Mouse (Mus musculus) embryonic facial prominence, embryonic 12.5 days (tissue): Measurements from ENCODE around the gene Ephb3. TPM values are rescaled to one million over a fixed set of nuclear protein-coding genes. Genes with fewer than 3 reads are reported as not detected.

Experiments
- ATAC-seq: fragments of 200-750 bp; cut with Nextera tagmentation; 2 replicates; pipeline ENCODE4 v1.8.0; 2017; ENCODE audit not compliant: insufficient number of reproducible peaks, insufficient read depth, low FRiP score, low TSS enrichment
- H3K27ac ChIP-seq: fragments of 300-500 bp; sonication (generic); 2 replicates; pipeline ENCODE4 v1.5.1; 2016; ENCODE audit warnings: mild to moderate bottlenecking
- H3K27me3 ChIP-seq: fragments of 300-500 bp; sonication (generic); 2 replicates; pipeline ENCODE4 v1.6.1; 2016; ENCODE audit warnings: mild to moderate bottlenecking, moderate library complexity
- H3K36me3 ChIP-seq: fragments of 300-500 bp; sonication (generic); 2 replicates; pipeline ENCODE4 v1.6.1; 2016; ENCODE audit warnings: mild to moderate bottlenecking
- H3K4me1 ChIP-seq: fragments of 300-500 bp; sonication (generic); 2 replicates; pipeline ENCODE4 v1.6.1; 2016
- H3K4me2 ChIP-seq: fragments of 300-500 bp; sonication (generic); replicated peaks from 2 replicates; pipeline ENCODE4 v1.6.1; 2016; ENCODE audit warnings: mild to moderate bottlenecking, moderate library complexity
- H3K4me3 ChIP-seq: fragments of 300-500 bp; sonication (generic); 2 replicates; pipeline ENCODE4 v1.5.1; 2016; ENCODE audit warnings: mild to moderate bottlenecking
- H3K9ac ChIP-seq: fragments of 300-500 bp; sonication (generic); 2 replicates; pipeline ENCODE4 v1.6.1; 2016; ENCODE audit warnings: mild to moderate bottlenecking, moderate library complexity
- H3K9me3 ChIP-seq: fragments of 300-500 bp; sonication (generic); 2 replicates; pipeline ENCODE4 v1.6.1; 2016; ENCODE audit warnings: mild to moderate bottlenecking, moderate library complexity
- WGBS: fragments of 180-500 bp; shearing (Covaris S2); methylation state at CpG from one replicate; pipeline ENCODE4 v1.1.7; 2016; 5-methylcytosine and 5-hydroxymethylcytosine counted together
- polyA plus RNA-seq: library from polyadenylated mRNA; unstranded; fragments of >200 nt; fragmentation: Nextera tagmentation; extraction: Ambion mirVana; gene quantifications from 2 replicates; pipeline ENCODE4 v1.2.1, GENCODE M21; 2016

Gene Ephb3
- polyA plus RNA-seq, 1 experiment from 2014 or later: 79.7 TPM

DNA sequence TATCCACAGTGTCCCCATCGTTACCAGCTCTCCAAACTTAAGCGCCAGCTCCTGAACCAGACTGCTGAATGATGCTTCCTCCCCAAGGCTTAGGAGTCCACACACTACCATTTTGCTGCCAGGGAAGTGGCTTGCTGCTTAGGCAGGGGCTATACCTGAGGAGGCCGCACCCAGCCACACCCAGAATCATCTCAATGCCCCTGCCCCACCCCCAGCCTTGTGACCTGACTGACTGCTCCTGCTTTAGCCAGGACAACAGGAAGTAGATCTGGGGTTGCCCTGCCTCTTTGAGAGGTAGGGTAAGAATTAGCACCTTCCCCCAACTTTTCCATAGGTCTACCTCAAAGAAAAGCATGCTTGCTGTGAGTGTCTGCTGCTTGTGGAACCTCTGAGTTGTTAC is 4.7 kb downstream of the Ephb3 start:
- Histone ChIP-seq H3K36me3 (peaks cover 23% of the 10 kb centered on the region), H3K4me3 (peak overlapping the region; percentile 93), H3K27me3 (no peaks in the 10 kb centered on the region), H3K27ac (peak overlapping the region; percentile 97), H3K9ac (no peak overlapping the region), H3K4me1 (peaks cover 70% of the 10 kb centered on the region), H3K4me2 (peak overlapping the region; percentile 91), H3K9me3 (no peaks in the 10 kb centered on the region)
- no peak for ATAC-seq
- 85% methylated on average over 3 of the region's 3 CpGs for WGBS

DNA sequence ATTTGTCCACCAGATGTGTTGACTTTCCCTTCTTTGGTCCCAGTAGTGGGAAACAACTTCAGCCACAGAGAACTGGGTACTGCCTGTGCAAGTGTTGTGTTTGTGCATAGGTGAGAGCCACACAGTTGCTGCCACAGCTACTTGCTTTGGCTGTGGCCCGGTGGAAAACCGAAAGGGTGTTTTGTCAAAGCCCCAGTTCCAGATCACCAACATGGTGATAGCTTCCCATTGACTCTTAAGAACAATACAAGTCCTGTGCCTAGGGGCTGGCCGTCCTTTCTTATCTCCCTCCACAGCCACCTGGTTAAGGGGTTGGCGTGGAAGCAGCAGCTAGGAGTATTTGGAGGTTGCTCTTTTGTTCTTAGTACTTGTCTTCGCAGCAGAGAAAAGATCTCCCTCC is 5.6 kb downstream of the Ephb3 start:
- Histone ChIP-seq H3K4me2 (peak overlapping the region; percentile 91), H3K9ac (peak overlapping the region; percentile 45), H3K27ac (peak overlapping the region; percentile 97), H3K4me1 (peaks cover 79% of the 10 kb centered on the region), H3K27me3 (no peaks in the 10 kb centered on the region), H3K4me3 (peak overlapping the region; percentile 36), H3K36me3 (peaks cover 32% of the 10 kb centered on the region), H3K9me3 (no peaks in the 10 kb centered on the region)
- ATAC-seq: no peak
- 7% methylated on average over 5 of the region's 5 CpGs for WGBS

DNA sequence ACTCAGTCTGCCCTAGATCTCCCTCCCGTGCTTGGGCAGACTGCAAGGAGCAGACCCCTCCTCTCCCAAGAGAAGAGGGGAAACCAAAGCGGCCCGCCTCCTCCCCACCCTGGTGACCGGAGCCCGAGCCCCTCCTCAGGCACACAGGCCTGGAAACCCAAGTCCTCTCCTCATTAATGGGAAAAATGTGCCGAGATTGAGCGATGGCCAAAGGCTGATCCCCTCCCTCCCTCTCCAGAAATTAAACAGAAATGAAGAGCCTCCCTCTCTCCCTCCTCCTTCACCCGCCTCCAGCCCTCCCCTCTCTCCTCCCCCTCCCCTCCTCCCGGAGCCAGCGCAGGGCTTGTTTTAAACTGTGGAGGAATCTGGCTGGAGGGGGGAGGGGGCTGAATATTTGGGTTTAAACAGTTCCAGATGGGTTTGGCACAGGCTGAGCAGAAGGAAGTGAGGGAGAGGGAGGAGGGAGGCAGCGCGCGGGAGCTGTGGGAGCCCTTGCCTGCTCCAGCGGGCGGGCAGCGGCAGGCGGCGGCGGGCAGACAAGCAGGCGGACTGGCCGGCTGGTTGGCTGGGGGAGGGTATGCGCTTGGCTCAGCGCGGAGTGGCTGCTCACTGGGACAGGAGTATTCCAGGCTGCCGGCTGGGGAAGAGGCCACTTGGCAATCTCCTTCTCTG is 6.2 kb downstream of the Ephb3 start:
- H3K4me1 ChIP-seq: peaks cover 85% of the 10 kb centered on the region
- peak overlapping the region; percentile 91 for H3K4me2 ChIP-seq
- H3K9ac ChIP-seq: peak overlapping the region; percentile 60
- H3K27ac ChIP-seq: peak overlapping the region; percentile 97
- H3K27me3 ChIP-seq: no peaks in the 10 kb centered on the region
- peak overlapping the region; percentile 36 for H3K4me3 ChIP-seq
- 0% methylated on average over 19 of the region's 25 CpGs for WGBS
- H3K9me3 ChIP-seq: no peaks in the 10 kb centered on the region
- peak; percentile 89 for ATAC-seq
- H3K36me3 ChIP-seq: peaks cover 38% of the 10 kb centered on the region

DNA sequence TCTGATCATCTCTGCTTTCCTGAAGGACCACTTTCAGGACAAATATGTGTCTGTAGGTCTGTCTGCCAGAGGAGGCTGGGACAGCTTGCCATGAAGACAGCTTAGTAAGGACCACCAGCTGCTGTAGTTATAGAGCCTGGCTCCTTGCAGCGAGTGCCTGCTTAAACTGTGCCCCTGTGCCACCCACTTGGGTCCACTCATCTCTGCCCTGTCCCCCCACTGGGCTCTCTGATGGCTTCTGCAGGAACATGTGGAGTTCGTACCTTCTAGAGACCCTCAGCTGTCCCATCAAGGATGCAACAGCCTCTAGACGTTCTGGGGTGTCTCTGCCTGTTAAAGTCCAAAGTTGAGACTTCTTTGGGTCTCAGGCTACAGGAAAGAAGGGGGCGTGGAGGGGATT is 6.9 kb downstream of the Ephb3 start:
- H3K27me3 ChIP-seq: no peaks in the 10 kb centered on the region
- peak overlapping the region; percentile 91 for H3K4me2 ChIP-seq
- no peaks in the 10 kb centered on the region for H3K9me3 ChIP-seq
- peak overlapping the region; percentile 97 for H3K27ac ChIP-seq
- H3K4me3 ChIP-seq: peak overlapping the region; percentile 36
- ATAC-seq: no peak
- H3K36me3 ChIP-seq: peaks cover 45% of the 10 kb centered on the region
- H3K4me1 ChIP-seq: peaks cover 90% of the 10 kb centered on the region
- 33% methylated on average over 4 of the region's 4 CpGs for WGBS
- H3K9ac ChIP-seq: peak overlapping the region; percentile 60

DNA sequence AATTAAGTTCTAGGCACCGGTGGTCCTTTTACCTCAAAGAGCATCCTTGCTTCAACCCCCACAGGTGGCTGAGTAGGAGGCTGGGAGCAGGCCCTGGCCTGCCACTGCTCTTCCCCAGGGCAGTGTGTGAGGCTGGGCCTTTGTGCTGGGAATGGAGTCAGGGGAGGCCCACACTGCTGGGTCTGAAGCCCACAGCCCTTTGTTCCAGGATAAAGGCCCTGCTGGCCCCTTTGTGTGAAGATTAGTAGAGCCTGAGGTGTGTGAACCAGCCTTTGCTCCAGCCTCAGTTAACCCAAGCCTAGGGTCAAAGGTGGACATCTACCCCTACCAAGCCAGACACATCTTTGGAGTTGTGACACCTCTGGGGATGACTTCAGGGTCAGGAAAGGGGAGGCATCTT is 7.8 kb downstream of the Ephb3 start:
- Histone ChIP-seq H3K27me3 (no peaks in the 10 kb centered on the region), H3K4me2 (peak overlapping the region; percentile 91), H3K4me3 (no peak overlapping the region), H3K9ac (0 out of 2 replicates have a peak overlapping the region, but pooled peaks have one; percentile 60), H3K9me3 (no peaks in the 10 kb centered on the region), H3K4me1 (peaks cover 85% of the 10 kb centered on the region), H3K36me3 (peaks cover 53% of the 10 kb centered on the region), H3K27ac (peak overlapping the region; percentile 97)
- ATAC-seq: no peak
- WGBS: 7% methylated on average over 1 of the region's 1 CpGs

DNA sequence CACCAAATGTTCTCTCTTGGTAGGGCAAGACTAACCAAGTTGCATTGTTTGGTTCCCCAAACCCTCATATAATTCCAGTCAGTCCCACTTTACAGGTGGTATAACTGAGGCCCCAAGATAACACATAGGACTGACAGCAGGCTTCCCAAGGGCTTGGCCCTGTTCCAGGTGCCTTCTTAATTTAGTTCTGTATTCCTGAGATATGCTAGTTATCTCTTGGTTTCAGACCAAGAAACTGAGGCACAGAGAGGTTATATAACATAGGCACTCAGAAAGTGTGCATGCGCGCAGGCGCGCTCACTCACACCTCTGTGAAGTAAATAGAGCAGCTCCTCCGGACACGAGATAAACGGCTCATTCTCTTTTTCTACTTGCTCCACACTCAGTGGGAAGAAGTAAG is 9.4 kb downstream of the Ephb3 start:
- Histone ChIP-seq H3K4me1 (peaks cover 70% of the 10 kb centered on the region), H3K9ac (no peak overlapping the region)

DNA sequence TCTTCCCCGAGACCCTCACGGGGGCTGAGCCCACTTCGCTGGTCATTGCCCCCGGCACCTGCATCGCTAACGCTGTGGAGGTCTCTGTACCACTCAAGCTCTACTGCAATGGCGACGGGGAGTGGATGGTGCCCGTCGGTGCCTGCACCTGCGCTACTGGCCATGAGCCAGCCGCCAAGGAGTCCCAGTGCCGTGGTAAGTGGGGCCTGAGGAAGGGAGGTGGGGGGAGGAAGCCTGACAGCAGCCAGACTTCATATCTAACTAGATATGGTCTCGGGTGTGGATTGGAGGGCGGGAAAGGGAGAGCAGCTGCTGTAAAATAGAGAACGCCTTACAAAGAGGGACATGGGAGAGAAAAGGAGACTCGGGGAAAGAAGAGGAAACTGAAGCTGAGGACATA is 10.2 kb downstream of the Ephb3 start:
- Histone ChIP-seq H3K9ac (no peak overlapping the region), H3K36me3 (peaks cover 64% of the 10 kb centered on the region), H3K4me1 (peaks cover 61% of the 10 kb centered on the region), H3K27ac (no peak overlapping the region), H3K4me2 (no peak overlapping the region), H3K4me3 (no peak overlapping the region), H3K9me3 (no peaks in the 10 kb centered on the region), H3K27me3 (no peaks in the 10 kb centered on the region)
- WGBS: 78% methylated on average over 17 of the region's 17 CpGs
- no peak for ATAC-seq

More for the DNA sequence above, 9.4 kb downstream of the Ephb3 start:
- no peak overlapping the region for H3K4me2 ChIP-seq
- no peak overlapping the region for H3K4me3 ChIP-seq
- 99% methylated on average over 7 of the region's 7 CpGs for WGBS
- ATAC-seq: no peak
- H3K27ac ChIP-seq: no peak overlapping the region
- peaks cover 64% of the 10 kb centered on the region for H3K36me3 ChIP-seq
- H3K27me3 ChIP-seq: no peaks in the 10 kb centered on the region
- no peaks in the 10 kb centered on the region for H3K9me3 ChIP-seq

DNA sequence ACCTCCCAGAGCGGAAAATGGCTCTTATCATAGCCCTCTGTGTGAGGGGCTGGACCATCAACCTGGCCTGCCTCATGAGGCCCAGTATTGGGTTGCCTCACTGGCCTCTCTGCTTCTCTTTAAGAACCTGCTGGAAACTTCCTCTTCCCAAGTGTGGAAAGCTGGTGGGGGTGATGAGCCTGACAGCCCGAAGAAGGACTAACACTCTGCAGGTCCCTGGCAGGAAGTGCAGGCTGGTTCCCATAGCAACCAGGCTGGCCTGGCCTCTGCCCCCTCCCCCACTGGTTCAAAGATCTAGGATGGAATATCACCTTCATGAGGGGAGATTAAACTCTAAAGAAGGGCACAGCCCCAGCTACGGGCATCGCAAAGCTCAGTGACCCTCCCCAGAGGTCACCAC is 11.5 kb downstream of the Ephb3 start:
- WGBS: 19% methylated on average over 4 of the region's 4 CpGs
- H3K27me3 ChIP-seq: no peaks in the 10 kb centered on the region
- H3K9ac ChIP-seq: no peak overlapping the region; the same call in 1 of the 2 replicates
- H3K27ac ChIP-seq: 0 out of 2 replicates have a peak overlapping the region, but pooled peaks have one; percentile 1
- H3K9me3 ChIP-seq: no peaks in the 10 kb centered on the region
- peaks cover 53% of the 10 kb centered on the region for H3K4me1 ChIP-seq
- H3K36me3 ChIP-seq: peaks cover 77% of the 10 kb centered on the region
- H3K4me3 ChIP-seq: no peak overlapping the region
- no peak for ATAC-seq
- H3K4me2 ChIP-seq: no peak overlapping the region

DNA sequence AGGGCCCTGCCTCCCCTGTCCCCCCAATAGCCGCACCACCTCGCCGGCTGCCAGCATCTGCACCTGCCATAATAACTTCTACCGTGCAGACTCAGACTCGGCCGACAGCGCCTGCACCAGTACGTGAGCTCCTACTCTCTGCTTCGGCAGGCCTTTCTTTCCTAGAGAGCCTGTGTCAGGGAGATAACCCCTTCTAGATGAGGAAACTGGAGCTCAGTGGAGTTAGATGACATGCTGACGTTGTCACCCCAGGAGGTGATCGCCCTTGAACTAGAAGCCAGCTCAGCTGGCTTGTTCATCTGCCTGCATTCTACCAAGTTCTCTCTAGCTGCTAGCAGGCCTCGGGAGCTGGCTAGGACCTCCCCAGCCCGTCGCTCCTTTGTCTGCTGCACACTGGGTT is 12.7 kb downstream of the Ephb3 start:
- no peak for ATAC-seq
- no peaks in the 10 kb centered on the region for H3K27me3 ChIP-seq
- WGBS: 87% methylated on average over 14 of the region's 14 CpGs
- H3K9ac ChIP-seq: no peak overlapping the region
- H3K36me3 ChIP-seq: peaks cover 89% of the 10 kb centered on the region
- H3K27ac ChIP-seq: no peak overlapping the region
- peaks cover 43% of the 10 kb centered on the region for H3K4me1 ChIP-seq
- H3K4me3 ChIP-seq: no peak overlapping the region
- no peaks in the 10 kb centered on the region for H3K9me3 ChIP-seq
- H3K4me2 ChIP-seq: no peak overlapping the region

DNA sequence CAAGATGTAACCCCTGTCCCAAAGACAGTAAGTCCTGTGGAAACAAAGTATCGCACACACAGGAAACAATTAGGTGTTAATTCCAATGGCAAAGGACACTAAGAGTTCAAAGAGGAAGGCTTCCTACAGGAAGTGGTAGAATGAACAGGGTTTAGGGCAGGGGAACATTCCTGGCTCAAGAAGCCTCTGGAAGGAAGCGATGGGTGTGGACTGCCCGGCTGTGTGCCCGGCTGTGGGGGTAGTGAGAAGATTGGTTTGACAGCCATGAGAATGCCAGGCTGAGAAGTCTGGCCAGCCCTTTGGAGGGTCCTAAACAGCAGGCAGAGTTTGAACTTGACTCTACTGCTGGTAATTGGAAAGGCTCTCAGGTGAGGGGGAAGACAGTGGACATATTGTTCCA is 15.1 kb downstream of the Ephb3 start:
- Histone ChIP-seq H3K4me3 (no peak overlapping the region), H3K36me3 (peaks cover 98% of the 10 kb centered on the region), H3K9me3 (no peaks in the 10 kb centered on the region), H3K27me3 (no peaks in the 10 kb centered on the region), H3K4me1 (peaks cover 26% of the 10 kb centered on the region), H3K4me2 (no peak overlapping the region), H3K27ac (no peak overlapping the region), H3K9ac (no peak overlapping the region; the same call in 1 of the 2 replicates)
- 80% methylated on average over 4 of the region's 4 CpGs for WGBS
- ATAC-seq: no peak

DNA sequence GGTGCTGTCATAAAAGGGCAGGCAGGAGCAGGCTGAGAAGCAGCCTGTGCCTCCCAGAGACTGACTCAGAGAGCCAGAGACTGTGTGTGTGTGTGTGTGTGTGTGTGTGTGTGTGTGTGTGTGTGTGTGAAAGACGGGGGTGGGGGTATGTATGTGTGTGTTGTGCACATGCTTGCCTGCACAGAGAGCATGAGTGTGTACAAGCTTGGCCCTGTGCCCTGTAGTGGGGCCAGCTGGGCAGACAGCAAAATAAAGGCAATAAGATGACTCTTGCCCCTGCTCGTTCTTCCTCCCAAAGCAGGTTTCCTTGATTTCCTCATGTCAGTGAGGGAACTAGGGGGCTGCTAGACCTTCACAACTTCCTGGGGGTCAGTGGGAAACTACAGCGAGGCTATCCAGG is 18.5 kb downstream of the Ephb3 start:
- 72% methylated on average over 3 of the region's 3 CpGs for WGBS
- Histone ChIP-seq H3K9me3 (no peaks in the 10 kb centered on the region), H3K36me3 (peaks cover 65% of the 10 kb centered on the region), H3K9ac (no peak overlapping the region), H3K4me1 (peaks cover 4% of the 10 kb centered on the region; the same call in 1 of the 2 replicates), H3K27ac (no peak overlapping the region), H3K4me2 (no peak overlapping the region), H3K4me3 (no peak overlapping the region), H3K27me3 (no peaks in the 10 kb centered on the region)
- no peak for ATAC-seq

DNA sequence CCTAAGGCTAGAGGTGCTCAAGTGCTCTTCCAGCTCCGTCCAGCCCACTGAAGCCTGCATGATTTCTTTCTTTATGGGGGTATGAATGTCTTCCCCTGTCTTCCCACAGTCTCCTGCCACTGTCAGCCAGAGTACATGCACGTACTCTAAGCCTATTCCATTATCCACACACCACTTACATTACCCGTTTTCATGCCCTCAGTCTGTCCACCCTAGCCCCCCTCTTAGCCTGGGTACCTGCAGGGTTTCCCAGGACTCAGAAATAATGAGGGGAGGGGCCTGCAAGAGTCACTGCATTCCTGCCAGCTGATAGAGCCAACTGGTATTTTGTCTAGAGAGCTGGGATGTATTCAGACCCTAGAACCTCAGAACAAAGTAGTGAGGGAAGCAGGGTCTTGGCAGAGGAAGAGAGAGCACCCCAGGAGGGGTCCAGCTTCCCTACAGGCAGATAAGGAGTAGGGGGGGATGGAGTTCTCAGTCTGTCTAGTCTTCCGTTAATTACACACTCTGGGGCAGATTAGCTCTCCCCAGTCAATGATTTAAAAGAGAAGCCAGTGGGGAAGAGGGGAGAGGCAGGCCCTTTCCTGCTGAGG is 20.2 kb downstream of the Ephb3 start:
- 38% methylated on average over 4 of the region's 4 CpGs for WGBS
- ATAC-seq: 0 out of 2 replicates have a peak, but pooled peaks have one; percentile 22
- H3K36me3 ChIP-seq: peaks cover 48% of the 10 kb centered on the region
- H3K9ac ChIP-seq: no peak overlapping the region
- no peak overlapping the region for H3K4me2 ChIP-seq
- no peak overlapping the region for H3K27ac ChIP-seq
- no peak overlapping the region for H3K4me3 ChIP-seq
- H3K4me1 ChIP-seq: peaks cover 4% of the 10 kb centered on the region; the same call in 1 of the 2 replicates
- H3K9me3 ChIP-seq: no peaks in the 10 kb centered on the region
- no peaks in the 10 kb centered on the region for H3K27me3 ChIP-seq
